Mouse (Mus musculus): ENCODE data around the gene Gal3st3. TPM values are rescaled to one million over a fixed set of nuclear protein-coding genes. Genes with fewer than 3 reads are reported as not detected.

Gal3st3 gene
- polyA plus RNA-seq, 1 experiment from 2014 or later, result 14.0 TPM

DNA sequence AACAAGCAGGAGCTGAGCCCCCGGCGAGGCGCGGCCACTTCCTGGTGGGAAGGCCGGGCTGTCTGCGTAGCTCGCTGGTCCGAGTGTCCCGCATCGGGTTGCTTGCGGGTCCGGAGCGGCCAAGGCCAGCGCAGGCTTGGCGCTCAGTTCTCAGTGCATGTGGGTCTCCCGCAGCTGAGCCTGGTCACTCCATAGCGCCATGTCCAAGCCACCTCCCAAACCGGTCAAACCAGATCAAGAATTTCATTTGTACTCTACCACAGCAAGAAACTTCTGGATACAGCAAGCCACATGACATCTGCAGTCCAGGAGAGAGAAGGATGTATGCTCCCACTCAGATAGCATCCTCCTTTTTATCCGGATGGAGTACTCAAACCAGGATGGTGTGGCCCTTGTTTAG is 29.8 kb downstream of the Gal3st3 start:
- Histone ChIP-seq H3K27ac (ENCODE audit: low read depth, low read length) (no peak overlapping the region), H3K4me1 (replicated peaks; ENCODE audit: control insufficient read depth, insufficient read depth, low read length) (no peaks in the 10 kb centered on the region), H3K9me3 (ENCODE audit: control insufficient read depth, low read length) (no peaks in the 10 kb centered on the region), H3K9ac (ENCODE audit: low read depth, low read length) (no peak overlapping the region), H3K4me2 (replicated peaks; ENCODE audit: low read depth, low read length) (no peak overlapping the region), H3K4me3 (ENCODE audit: low read depth, low read length) (no peak overlapping the region), H3K27me3 (ENCODE audit: control insufficient read depth, insufficient read depth, low read length) (no peaks in the 10 kb centered on the region), H3K36me3 (ENCODE audit: control insufficient read depth, insufficient read depth, low read length) (no peaks in the 10 kb centered on the region)
- WGBS, result 79% methylated on average over 19 of the region's 19 CpGs
- ATAC-seq (ENCODE audit: low FRiP score), result no peak
- no peak for DNase-seq (ENCODE audit: low spot score)

DNA sequence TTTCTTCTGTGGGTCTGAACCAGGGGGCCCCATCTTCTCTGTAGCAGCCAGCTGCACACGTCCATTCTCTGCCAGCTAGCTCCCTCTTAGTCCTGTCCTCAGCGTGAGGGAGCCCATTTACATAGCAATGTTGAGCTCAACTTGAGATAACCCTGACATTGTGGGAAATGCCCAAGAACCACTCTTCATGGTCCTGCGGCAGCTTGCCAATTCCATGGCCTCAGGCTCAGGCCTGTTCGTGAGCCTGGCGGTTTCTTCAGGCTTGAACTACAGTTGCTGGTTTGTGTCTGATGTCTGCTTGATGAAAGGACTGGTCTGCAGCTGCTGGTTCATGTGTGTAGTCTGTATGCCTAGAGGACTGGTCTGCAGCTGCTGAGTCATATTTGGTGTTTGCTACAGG is 36.6 kb downstream of the Gal3st3 start:
- Histone ChIP-seq H3K9me3 (ENCODE audit: control insufficient read depth, low read length) (no peaks in the 10 kb centered on the region), H3K27ac (ENCODE audit: low read depth, low read length) (no peak overlapping the region), H3K9ac (ENCODE audit: low read depth, low read length) (no peak overlapping the region), H3K36me3 (ENCODE audit: control insufficient read depth, insufficient read depth, low read length) (no peaks in the 10 kb centered on the region), H3K4me1 (replicated peaks; ENCODE audit: control insufficient read depth, insufficient read depth, low read length) (no peaks in the 10 kb centered on the region), H3K4me3 (ENCODE audit: low read depth, low read length) (no peak overlapping the region), H3K27me3 (ENCODE audit: control insufficient read depth, insufficient read depth, low read length) (no peaks in the 10 kb centered on the region), H3K4me2 (replicated peaks; ENCODE audit: low read depth, low read length) (no peak overlapping the region)
- WGBS, result 79% methylated on average over 5 of the region's 5 CpGs
- DNase-seq (ENCODE audit: low spot score) (no peak), ATAC-seq (ENCODE audit: low FRiP score) (no peak)

DNA sequence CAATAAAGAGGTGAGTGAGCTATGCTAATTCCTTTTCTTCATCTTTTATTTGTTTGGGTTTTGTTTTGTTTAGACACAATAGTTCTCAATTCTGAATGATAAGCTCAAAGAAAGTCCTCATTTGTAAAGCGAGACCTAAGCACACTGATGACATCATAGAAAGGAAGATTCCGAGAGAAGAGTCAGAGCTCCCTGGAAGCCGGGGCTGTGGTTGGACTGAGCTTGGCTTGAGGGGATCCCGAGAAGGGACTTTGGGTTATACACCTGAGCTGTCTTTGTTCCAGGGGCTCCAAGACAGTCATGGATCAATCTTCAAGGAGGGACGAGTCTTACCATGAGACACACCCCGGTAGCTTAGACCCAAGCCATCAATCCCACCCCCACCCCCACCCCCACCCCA is 37.3 kb downstream of the Gal3st3 start, which contains the start of gene Catsper1:
Catsper1 (plus strand) TSS at position 301 of the 400 bp plus-strand sequence.
- H3K27me3 ChIP-seq (ENCODE audit: control insufficient read depth, insufficient read depth, low read length), result no peaks in the 10 kb centered on the region
- no peak for DNase-seq (ENCODE audit: low spot score)
- H3K9ac ChIP-seq (ENCODE audit: low read depth, low read length), result no peak within 1 kb of the TSS
- H3K4me1 ChIP-seq (replicated peaks; ENCODE audit: control insufficient read depth, insufficient read depth, low read length), result no peaks in the 10 kb centered on the region
- H3K4me3 ChIP-seq (ENCODE audit: low read depth, low read length), result no peak within 1 kb of the TSS
- WGBS, result 91% methylated on average over 6 of the region's 6 CpGs
- no peaks in the 10 kb centered on the region for H3K9me3 ChIP-seq (ENCODE audit: control insufficient read depth, low read length)
- H3K27ac ChIP-seq (ENCODE audit: low read depth, low read length), result no peak within 1 kb of the TSS
- no peaks in the 10 kb centered on the region for H3K36me3 ChIP-seq (ENCODE audit: control insufficient read depth, insufficient read depth, low read length)
- ATAC-seq (ENCODE audit: low FRiP score), result no peak
- no peak within 1 kb of the TSS for H3K4me2 ChIP-seq (replicated peaks; ENCODE audit: low read depth, low read length)

DNA sequence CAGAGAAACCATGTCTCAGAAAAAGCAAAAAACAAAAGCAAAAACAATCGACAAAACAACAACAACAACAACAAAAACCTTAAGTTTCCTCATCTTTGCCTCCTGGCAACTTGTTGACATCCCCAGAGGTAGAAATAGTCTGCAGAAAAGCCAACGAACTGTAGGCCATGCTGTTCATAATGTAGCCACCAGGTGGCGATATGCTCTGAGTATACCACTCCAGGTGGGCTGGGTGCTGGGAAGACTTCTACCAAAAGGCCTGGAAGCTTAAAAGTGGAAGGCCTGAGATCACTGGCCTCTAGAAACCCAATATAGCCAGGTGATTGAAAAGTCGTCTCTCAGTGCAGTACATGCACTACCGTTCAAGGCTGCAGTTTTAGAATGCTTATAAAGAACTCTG is 39.8 kb downstream of the Gal3st3 start:
- Histone ChIP-seq H3K36me3 (ENCODE audit: control insufficient read depth, insufficient read depth, low read length) (no peaks in the 10 kb centered on the region), H3K9me3 (ENCODE audit: control insufficient read depth, low read length) (no peaks in the 10 kb centered on the region), H3K27me3 (ENCODE audit: control insufficient read depth, insufficient read depth, low read length) (no peaks in the 10 kb centered on the region), H3K4me3 (ENCODE audit: low read depth, low read length) (no peak overlapping the region), H3K4me1 (replicated peaks; ENCODE audit: control insufficient read depth, insufficient read depth, low read length) (no peaks in the 10 kb centered on the region), H3K9ac (ENCODE audit: low read depth, low read length) (no peak overlapping the region), H3K27ac (ENCODE audit: low read depth, low read length) (no peak overlapping the region), H3K4me2 (replicated peaks; ENCODE audit: low read depth, low read length) (no peak overlapping the region)
- ATAC-seq (ENCODE audit: low FRiP score), result no peak
- 26% methylated on average over 5 of the region's 5 CpGs for WGBS
- peak; percentile 77 for DNase-seq (ENCODE audit: low spot score)

- 80% methylated on average over 7 of the region's 7 CpGs for WGBS
Measured at GRCm38 (mm10) chr19:5341360-5341759, 43.2 kb downstream of the Gal3st3 start.

DNA sequence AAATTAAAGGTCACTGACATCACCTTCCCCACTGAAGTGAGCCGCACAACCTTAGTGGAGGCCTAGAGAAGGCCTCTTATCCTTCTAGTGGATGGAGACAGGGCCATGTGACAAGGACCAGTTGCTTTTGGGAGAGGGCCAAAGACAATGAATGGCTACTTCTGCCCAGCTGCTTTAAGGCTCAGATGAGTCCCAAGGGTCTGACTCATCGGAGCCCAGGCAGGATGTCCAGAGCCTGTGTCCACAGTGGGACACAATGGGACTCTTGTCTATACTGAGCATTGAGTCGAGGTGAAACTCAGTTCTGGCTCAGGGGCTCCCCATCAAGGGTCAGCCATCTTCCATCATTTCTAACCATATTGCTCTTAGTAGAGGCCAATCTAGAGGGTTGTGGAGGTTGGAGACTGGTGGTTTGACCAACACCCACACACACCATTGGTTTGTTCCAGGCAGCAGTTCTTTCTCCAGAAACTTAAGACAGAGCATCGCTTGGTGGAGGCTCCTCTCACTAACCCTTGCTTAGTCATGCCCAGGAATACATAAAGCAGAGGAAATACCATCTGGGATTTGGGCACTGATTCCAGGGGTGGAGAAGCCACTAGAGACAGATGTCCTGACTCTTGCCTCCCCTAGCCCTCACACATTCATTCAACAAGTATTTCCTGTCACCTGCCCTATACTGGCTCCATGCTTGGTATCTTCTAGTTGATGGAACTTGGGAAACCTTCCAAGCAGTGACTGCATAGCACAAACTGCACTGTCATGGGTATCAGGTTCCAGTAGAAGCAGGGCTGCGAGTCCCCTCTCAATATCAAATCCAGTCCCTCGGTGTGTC is 47.4 kb downstream of the Gal3st3 start:
- H3K9ac ChIP-seq (ENCODE audit: low read depth, low read length), result no peak overlapping the region
- no peak for DNase-seq (ENCODE audit: low spot score)
- peaks cover 5% of the 10 kb centered on the region; the same call in 1 of the 2 replicates for H3K4me1 ChIP-seq (replicated peaks; ENCODE audit: control insufficient read depth, insufficient read depth, low read length)
- no peak for ATAC-seq (ENCODE audit: low FRiP score)
- 82% methylated on average over 6 of the region's 6 CpGs for WGBS
- no peak overlapping the region for H3K4me3 ChIP-seq (ENCODE audit: low read depth, low read length)
- no peak overlapping the region for H3K4me2 ChIP-seq (replicated peaks; ENCODE audit: low read depth, low read length)
- H3K9me3 ChIP-seq (ENCODE audit: control insufficient read depth, low read length), result no peaks in the 10 kb centered on the region
- H3K27me3 ChIP-seq (ENCODE audit: control insufficient read depth, insufficient read depth, low read length), result no peaks in the 10 kb centered on the region
- no peaks in the 10 kb centered on the region for H3K36me3 ChIP-seq (ENCODE audit: control insufficient read depth, insufficient read depth, low read length)
- H3K27ac ChIP-seq (ENCODE audit: low read depth, low read length), result no peak overlapping the region

More at GRCm38 (mm10) chr19:5341360-5341759, 43.2 kb downstream of the Gal3st3 start:
- DNase-seq (ENCODE audit: low spot score), result no peak
- Histone ChIP-seq H3K27ac (ENCODE audit: low read depth, low read length) (no peak overlapping the region), H3K9me3 (ENCODE audit: control insufficient read depth, low read length) (no peaks in the 10 kb centered on the region), H3K27me3 (ENCODE audit: control insufficient read depth, insufficient read depth, low read length) (no peaks in the 10 kb centered on the region), H3K4me1 (replicated peaks; ENCODE audit: control insufficient read depth, insufficient read depth, low read length) (no peaks in the 10 kb centered on the region), H3K36me3 (ENCODE audit: control insufficient read depth, insufficient read depth, low read length) (no peaks in the 10 kb centered on the region), H3K4me2 (replicated peaks; ENCODE audit: low read depth, low read length) (no peak overlapping the region), H3K4me3 (ENCODE audit: low read depth, low read length) (no peak overlapping the region), H3K9ac (ENCODE audit: low read depth, low read length) (no peak overlapping the region)
- ATAC-seq (ENCODE audit: low FRiP score), result no peak

GRCm38 (mm10) chr19:5348064-5348463 is 49.9 kb downstream of the Gal3st3 start:
- Histone ChIP-seq H3K9ac (ENCODE audit: low read depth, low read length) (no peak overlapping the region), H3K4me2 (replicated peaks; ENCODE audit: low read depth, low read length) (no peak overlapping the region), H3K4me3 (ENCODE audit: low read depth, low read length) (no peak overlapping the region), H3K36me3 (ENCODE audit: control insufficient read depth, insufficient read depth, low read length) (no peaks in the 10 kb centered on the region), H3K27me3 (ENCODE audit: control insufficient read depth, insufficient read depth, low read length) (no peaks in the 10 kb centered on the region), H3K4me1 (replicated peaks; ENCODE audit: control insufficient read depth, insufficient read depth, low read length) (peaks cover 5% of the 10 kb centered on the region; the same call in 1 of the 2 replicates), H3K27ac (ENCODE audit: low read depth, low read length) (no peak overlapping the region), H3K9me3 (ENCODE audit: control insufficient read depth, low read length) (no peaks in the 10 kb centered on the region)
- DNase-seq (ENCODE audit: low spot score) (no peak), ATAC-seq (ENCODE audit: low FRiP score) (no peak)
- 73% methylated on average over 6 of the region's 6 CpGs for WGBS

DNA sequence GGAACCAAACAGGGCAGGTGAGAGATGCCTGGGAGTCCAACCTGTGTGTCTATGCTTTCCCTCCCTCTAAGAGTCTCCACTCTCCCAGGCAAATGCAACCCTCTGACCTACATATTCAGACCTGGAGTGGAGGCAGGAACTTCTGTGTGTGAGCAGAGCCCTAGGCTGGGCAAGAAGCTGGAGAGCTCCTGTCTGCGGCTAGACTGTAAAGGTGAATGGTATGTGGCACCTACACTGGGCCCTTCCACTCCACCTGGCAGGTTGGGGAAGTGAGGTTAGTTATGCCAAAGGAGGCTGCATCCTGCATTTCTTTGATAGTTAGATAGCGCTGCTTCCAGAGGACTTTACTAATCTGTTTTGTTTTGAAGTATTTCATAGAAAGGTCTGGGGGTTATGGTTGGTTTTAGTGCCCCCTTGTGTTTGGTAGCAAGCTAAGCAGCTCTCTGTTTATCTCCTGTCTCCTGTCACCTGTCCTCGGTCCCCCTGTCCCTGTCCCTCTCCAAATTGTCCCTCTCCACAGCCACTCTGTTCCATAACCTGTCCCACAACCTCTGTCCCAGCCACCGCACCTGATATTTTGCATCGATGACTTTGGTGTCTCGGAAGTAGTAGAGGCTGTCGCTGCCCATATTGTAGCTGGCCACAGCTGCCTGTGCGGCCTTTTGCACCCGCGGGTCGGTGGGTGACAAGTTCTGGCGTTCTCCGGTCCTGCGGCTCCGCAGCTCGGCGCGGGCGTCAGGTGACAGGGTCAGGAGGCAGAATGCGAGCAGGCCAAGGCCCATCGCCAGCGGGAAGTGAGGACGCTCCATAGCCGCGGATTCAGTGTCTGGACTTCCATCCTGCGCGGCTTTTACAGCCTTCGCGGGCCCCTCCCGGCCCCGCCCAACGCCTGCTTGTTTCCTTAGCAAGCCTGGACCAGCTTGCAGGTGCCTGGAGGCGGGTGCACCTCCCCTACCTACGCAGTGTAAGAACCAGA is 50.7 kb downstream of the Gal3st3 start:
- Histone ChIP-seq H3K4me3 (ENCODE audit: low read depth, low read length) (peak overlapping the region; percentile 30), H3K9me3 (ENCODE audit: control insufficient read depth, low read length) (no peaks in the 10 kb centered on the region), H3K4me2 (replicated peaks; ENCODE audit: low read depth, low read length) (peak overlapping the region; percentile 75), H3K4me1 (replicated peaks; ENCODE audit: control insufficient read depth, insufficient read depth, low read length) (peaks cover 5% of the 10 kb centered on the region; the same call in 1 of the 2 replicates), H3K36me3 (ENCODE audit: control insufficient read depth, insufficient read depth, low read length) (no peaks in the 10 kb centered on the region), H3K27ac (ENCODE audit: low read depth, low read length) (no peak overlapping the region), H3K27me3 (ENCODE audit: control insufficient read depth, insufficient read depth, low read length) (no peaks in the 10 kb centered on the region), H3K9ac (ENCODE audit: low read depth, low read length) (peak overlapping the region; percentile 45)
- ATAC-seq (ENCODE audit: low FRiP score) (no peak), DNase-seq (ENCODE audit: low spot score) (peak; percentile 45)
- WGBS, result 8% methylated on average over 34 of the region's 34 CpGs

Measured in hindbrain, embryonic 11.5 days (tissue).